Mouse (Mus musculus) cerebellum, adult 8-10 months (tissue): ENCODE results near the gene 4933415A04Rik.

Experiments
- DNase-seq: peaks from one replicate; pipeline ENCODE4 v3.0.0; 2022

The 4933415A04Rik gene

DNA sequence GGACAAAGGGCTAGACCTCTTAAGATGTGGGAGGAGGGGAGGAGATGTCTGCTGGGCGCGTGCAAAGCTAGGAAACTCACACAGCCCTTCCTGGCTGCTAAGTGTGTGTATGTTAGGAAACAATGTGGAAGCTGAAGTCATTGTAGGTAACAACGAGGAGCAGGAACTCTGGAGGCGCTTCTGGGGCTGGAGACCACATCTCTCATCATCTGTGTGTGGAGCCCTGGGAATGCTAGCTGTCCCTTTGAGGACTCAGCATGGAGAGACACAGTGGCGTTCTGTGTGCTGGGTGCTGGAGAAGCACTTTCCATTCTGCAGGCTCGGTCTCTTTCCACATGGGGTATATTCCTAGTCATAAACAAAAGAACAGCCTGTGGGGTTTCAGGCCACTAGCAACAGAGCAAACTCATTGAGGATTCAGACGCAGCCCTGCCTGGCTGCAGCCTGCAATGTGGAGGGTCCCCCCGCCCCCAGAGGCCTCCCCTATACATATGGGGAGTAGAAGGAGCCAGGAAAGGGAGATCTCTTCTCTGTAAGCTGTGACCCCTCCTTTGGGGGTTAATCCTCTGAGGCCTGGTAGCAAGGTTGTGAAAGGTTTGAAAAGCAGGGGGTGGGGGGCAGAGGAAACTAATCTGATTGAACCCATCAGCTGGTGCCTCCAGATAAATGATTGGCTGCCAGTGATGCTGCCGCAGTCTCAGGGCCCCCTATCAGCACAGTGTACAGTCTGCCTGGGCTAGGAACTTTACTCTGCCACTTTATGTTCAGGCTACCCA, 11.3 kb upstream of the 4933415A04Rik start:
- no peak for DNase-seq

DNA sequence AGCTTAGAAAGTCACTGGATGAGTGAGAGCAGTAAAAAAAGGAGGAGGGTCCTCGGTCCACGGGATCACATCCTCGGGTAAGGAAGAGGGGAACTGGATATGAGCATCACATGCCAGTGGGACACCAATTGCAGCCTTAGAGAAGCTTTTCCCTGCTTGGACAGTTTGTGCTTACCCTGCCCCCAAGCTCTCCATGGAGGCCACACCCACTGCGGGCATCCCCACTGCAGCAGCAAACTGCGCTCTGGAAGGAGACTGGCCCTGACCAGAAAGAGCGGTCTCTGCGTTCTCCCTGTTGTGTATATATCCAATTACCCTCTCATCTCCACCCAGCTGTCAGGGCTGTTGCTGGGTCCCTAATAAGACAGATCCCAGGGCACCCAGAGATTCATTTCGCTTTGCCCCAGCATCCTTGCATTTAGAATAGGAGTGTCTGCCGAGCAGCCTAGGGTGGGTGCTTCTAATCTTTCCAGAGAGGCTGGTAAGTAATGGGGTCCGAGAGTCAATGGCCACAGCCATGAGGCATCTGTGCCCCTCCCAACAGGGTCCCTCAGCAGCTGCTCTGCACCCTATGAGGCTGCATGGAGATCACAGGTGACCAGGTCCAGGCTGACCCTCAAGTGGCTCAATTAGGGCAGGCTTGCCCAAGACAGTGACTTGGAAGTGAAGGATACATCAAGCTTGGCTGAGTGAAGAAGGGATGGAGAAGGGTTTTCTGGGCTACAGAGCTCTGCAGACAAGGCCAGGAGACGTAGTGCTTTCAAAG, 8.9 kb upstream of the 4933415A04Rik start:
- DNase-seq, result no peak

DNA sequence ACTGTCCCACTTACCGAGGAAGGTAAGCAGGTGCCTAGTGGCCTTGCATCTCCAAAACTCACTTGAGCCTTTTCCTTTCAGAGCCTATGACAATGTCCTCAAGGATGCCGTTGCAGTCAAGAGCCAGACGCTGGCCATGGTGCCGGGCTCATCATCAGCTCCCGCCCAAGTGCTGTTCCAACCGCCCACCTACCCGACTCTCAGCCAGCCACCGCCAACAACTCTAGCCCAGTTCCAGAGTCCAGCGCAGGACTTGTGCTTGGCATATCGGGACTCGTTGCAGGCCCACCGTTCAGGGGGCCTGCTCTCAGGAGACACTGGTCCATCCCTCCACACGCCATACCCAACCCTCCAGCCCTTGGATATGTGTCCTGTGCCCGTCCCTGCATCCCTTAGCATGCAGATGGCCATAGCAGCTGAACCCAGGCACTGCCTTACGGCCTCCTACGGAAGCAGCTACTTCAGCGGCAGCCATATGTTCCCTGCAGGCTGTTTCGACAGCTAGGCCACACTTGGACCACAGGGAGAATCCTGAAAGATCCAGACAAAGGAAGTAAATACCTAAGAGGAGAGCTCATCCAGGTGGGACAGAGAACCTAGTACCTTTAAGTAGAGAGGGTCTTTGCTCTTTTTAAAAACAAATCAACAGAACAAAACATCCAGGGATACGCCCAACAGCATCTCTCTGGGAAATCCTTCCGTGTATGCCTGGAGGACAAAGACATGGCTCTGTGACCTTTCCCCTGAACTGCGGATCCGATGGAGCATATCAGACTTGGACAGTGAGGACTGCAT, 1.4 kb upstream of the 4933415A04Rik start:
- DNase-seq, result no peak

DNA sequence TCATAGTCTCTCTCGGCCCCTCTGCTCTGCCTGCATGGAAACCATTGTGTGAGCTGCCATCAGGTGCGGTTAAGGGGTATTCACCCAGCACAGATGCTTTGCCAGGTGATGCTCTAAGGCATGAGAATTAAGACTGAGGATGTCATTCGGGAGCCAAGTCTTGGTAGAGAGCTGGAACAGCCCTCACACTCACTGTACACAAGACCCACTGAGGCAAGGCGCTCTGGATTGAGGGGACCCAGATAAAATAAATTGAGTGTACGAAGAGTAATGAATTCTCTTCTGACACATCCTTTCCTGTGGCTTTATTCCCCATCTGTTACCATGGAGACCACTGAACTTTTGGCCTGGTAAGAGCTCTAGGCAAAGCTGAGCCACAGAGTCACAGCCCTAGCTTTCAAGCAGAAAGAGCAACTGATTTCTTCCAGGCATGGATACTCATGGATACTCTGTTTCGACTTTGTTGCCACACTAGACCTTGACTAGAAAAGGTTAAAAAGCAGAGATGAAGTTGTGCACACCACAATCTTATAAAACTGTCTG, 2.8 kb downstream of the 4933415A04Rik start:
- no peak for DNase-seq

DNA sequence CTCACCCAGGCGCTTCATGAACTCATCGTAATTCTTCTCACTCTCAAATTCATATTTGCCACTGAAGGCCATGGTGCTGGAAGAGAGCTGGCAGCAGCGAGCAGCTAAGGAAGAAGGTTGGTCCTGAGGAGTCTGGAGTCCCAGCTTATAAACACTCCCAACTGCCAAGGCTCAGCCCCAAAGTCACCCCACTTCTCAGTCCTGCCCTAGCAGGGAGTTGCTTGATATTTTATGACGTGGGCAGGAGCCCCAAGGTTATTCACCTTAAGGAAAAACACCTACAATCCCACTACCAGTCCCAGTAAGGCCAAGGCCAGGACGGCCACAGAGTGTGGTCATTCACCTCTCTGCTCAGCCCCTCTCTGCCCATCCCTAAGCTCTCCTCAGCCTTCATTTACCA, 14.6 kb downstream of the 4933415A04Rik start, which contains the start of gene Fabp6:
Gene Fabp6, minus strand, starts transcription at position 101 of the 400 bp plus-strand sequence.
- DNase-seq, result no peak

DNA sequence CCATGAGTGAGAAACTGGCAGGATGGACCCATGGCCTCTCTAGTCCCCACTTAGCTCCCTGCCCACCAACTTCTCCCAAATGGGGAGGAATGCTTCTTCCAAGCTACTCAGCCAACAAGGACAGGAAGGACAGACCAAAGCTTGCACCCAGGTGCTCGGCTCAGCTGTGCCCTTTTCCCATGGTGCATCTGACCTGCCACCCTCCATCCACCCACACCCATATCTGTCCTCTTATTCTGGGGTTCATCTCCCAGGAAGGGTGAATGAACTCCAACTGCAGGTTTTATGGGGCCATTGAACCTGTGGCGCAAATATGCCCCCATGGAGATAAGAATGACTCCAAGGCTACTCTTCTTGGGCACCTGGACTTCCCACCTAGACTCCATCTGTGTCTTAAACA, 17.4 kb downstream of the 4933415A04Rik start:
- DNase-seq, result no peak

DNA sequence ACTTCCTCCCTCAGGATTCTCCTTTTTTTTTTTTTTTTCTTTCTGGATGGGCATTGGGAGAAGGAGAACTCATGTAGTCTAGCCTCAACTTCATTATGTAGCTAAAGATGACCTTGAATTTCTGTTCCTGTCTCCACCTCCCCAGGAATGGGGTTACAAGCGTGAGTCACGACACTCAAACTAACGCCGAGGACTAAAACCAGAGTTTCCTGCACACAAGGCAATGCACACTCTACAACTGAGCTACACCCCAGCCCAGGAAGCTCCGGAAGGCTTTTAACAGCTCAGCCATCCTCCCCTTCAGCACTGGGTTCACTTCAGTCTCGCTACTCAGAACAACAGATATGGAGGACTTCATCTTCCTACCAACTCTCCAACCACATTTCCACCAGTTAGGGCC, 18.1 kb downstream of the 4933415A04Rik start:
- no peak for DNase-seq

DNA sequence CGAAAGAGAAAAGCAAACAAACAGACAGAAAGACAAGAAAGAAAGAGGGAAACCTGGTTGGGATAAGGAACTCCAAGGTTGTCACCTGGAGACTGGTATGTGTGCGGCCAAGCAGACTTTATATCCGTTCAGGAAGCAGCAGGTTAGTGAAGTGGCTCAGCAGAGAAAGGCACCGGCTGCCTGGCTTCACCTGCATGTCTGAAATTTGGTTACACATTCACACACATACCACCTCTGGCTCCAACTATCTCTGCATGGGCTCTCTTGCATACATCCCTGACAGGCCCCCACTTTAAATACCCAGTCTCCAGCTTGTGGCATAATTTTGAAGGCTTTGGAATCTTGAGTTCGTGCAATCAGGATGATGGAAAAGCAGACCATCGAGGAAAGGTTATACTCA, 19.0 kb downstream of the 4933415A04Rik start:
- no peak for DNase-seq

DNA sequence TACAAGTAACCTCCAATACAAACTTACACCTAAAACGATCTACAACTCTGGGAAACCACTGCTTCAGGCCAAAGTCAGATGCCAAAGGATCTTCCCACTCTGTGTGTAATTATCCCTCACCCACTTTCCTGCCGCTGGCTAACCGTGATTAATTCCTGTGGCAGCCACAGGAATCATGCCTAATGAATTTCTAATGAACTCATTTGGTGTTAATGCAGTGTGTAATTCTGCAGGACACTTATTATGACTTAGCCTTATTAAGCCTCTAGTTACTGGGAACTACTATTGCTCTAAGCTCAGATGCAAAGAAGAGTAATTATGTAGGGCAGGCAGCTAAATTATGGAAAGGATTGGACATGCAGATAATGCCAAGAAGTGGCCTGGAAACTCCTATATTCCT, 21.6 kb downstream of the 4933415A04Rik start:
- no peak for DNase-seq

DNA sequence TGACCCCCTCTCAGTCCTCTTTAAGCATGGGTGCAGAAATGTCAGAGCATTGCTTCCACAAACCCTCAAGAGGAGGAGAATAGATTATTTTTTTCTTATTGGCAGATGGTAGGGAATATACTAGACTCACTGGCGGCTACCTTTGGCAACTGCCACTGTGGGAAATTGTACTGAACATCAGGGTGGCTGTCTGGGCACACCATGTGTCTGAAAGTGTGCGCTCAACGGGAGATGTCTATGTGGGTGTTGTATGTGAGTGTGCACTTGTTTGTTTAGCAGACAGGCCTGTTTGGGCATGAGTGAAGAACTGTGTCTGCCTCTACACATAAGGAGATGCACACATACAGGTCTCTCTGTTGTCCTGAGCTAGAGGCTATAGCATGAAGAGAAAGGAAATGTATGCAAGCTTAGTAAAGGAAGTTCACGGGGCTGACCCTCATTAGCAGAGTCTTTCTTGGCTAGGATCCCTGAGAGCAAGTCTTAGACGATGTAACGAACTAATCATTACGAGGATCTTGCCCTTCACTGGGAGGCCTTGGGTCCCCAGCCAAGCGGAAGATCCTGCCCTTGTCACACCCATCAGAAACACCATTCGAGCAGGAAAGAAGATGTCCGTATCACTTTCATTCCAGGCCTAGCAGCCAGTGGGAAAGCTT, 23.3 kb downstream of the 4933415A04Rik start:
- no peak for DNase-seq

DNA sequence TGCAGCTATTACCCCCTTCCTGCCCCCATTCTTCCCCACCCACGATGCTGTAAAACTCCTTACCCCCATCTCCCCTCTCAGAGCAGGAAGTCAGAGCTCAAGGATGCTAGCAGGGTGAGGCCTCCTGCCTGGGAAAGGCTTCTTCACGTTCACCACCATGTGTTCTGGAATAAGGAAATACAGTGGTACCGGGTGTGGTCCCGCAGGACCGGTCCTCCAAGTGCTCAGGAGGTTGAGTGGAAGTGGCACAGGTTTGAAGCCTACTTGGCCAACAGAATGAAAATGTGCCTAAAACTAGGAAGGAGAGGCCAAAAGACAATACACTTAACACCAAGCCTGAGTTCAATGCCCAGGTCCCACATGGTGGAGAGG, 23.8 kb downstream of the 4933415A04Rik start:
- no peak for DNase-seq

DNA sequence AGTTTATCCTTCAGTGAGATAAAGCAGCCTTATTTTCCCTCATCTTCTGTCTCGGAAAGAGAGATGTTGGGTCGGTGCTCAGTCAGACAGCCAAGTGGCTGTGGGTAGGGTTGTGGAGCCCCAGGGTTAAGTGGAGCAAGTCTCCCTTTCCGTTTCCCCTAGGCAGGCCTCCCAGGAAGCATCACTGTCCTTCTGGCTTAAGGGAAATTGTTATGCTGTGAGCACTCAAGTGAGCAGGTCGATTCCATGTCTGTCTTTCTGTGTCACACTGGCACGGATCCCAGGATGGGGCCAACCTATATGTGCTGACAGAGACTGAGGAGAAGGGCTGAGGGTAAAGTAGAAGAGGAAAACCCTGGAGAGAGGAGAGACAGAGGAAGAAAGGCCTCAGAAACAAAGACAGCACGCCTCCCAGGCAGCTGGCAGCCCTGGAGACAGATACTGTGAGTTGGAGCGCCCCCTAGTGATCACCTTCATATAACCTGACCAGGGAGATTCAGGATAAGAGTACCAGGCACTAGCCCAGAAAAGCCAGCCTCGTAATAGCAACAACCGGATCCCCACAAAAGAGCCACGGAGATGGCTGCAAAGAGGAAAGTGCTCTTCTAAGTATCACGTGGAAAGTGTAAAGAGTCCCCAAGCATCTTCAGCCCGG, 26.1 kb downstream of the 4933415A04Rik start:
- peak; percentile 86 for DNase-seq

DNA sequence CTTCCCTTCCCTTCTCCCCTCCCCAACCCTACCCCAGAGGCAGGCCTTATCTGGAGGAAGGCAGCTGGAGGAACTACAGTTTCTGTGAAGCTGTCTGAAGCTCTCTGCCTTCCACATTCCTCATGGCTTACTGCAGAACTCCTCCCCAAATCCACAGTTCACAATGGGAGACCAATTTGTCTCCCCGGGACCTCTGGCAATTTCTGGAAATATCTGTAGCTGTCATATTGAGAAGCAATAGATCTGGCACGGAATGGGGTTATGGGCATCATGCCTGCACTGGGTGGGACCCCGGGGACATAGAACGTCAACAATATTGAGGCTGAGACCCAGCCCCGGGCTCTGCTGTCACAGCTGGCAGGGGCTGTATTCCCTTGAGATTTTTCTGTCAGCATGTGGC, 31.1 kb downstream of the 4933415A04Rik start:
- DNase-seq, result no peak

DNA sequence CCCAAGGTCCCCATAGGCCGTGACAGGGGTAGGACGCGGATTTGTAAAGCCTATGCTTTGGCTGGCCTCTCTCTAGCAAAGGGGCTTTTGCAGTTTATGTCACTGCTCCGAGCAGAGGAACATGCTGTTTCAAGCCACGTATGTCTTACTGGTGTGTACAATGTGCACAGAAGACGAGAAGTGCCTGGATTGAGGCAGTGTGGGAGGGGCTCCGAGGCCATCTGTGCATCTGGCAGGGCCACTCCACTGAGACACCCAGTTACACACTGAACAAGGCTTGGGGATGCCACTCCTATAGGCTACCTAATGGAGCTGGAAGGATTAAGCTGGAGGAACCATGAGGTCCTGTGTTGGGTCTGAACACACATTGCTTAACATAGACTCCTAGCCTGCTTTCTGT, 31.6 kb downstream of the 4933415A04Rik start:
- DNase-seq, result no peak

DNA sequence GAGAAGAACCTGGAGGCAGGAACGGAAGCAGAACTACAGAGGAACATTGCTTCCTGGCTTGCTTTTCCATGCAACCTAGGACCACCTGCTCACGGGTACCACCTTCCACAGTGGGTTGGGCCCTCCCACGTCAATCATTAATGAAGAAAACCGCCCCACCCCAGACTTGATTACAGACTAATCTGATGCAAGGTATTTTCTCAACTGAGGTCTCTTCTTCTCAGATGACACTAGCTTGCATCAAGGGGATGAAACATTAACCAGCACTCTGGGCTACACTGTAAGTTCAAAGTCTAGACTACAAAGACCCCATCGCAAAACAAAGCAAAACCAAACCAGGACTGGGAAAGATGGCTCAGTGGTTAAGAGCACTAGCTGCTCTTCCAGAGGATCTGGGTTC, 34.9 kb downstream of the 4933415A04Rik start:
- no peak for DNase-seq

DNA sequence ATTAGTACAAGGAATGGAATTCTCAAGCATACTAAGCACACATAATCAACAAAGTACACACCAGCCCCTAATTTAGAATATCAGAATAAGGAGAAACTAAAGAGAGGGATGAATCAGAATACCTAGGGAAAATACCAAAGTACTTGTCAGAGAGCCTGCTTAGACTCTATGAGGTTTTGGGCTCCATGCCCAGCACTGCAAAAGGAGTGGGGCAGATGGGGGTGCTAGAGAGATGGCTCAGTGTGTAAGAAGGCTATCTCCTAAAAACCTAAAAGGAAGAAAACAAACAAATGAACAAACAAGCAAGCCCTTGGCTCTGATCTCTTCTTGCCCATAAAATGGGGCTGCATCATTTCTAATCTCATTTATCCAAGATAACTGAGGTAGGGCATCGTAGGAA, 37.5 kb downstream of the 4933415A04Rik start:
- no peak for DNase-seq

DNA sequence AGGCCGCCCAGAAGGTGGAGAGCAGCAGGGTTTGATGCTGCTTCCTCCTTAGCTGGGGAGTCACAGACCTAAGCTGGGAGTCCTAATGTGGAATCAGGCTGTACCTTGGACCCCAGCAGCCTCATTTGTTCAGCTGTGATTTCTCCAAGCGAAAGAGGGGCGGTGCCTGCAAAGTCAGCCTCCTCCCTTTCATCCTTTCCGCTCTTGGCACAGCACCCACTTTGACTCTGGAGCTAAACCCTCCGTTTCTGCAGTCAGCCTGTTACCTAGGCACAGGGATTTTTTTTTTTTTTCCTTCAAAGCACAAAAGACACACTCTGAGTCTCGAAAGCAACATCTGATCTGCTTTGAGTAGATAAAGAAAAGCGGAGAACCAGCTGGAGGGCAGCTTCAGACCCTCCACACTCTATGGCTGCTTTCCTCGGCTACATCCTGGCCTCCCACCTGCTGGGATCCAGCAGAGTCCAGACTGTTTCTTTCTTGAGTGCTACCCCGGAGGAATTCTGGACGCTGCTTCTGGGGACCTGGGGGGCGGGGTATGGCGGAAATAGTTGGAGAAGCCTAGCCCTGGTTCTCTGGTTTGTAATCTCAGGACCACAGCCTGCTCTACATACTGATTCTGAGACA, 39.6 kb downstream of the 4933415A04Rik start:
- DNase-seq, result peak; percentile 43

DNA sequence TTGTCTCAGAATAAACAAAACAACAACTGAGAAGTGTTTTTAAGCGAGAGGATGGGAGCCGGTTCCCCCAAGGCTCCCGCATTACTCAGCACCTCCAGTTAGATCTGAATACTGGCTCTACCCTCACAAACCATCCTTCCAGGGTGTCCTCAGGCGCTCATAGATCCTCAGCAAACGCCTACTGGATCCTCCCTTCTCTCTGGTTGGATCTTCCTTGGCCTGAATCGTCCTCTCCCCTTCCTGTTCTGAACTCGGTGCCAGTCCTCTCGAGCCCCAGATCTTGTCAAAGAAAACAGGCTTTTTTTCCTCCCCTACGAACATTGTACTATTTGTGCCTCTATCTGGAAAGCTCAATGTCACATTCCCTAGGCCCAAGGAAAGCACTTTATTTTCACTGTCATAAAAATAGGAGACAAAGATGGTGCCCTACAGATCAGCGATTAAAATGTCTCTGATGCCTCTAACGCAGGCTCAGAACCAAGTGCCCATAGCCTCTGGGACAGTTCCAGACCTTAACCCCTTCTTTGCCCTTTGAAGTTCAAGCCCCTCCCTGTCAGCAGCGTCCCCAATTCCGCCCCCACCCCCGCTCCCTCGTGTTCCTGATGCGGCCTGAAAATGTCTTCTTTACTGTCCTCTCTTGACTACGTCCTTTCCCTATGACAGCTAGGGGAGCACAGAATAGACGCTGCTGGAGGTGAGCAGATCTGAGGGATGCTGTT, 40.2 kb downstream of the 4933415A04Rik start:
- DNase-seq, result no peak

DNA sequence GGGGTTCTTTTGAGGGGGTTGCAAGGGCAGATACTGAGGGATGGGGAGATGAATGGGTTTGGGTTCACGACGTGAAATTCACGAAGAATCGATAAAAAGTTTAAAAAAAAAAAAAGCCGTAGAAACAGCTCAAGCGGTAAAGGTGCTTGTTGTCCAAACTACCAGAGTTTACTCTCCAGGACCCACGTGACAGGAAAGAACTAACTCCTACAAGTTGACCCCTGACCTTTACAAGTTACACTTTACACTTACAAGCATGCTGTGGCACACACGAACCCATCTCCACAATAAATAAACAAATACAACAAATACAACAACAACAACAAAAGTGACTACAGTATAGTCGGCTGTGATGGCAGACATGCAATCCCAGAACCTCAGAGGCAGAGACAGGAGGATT, 44.8 kb downstream of the 4933415A04Rik start:
- DNase-seq, result no peak

DNA sequence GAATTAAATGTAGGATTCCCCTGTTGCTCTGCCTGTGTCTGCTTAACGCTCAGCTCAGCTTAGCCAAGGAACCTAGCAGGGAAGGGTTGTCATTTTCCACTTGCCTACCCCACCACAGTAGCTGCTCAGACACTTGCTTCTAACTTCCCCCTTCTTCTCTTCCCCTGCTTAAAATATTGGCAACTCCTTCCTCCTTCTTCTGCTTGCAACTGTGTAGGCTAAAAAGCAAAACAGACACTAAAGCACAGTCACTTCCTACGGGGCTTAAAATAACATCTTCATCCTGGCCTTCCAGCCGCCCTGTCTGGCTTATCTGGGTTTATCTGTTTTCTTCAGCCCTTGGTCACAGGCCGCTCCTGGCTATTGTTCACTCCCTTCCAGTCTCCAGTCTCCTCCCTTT, 45.7 kb downstream of the 4933415A04Rik start:
- DNase-seq, result no peak

DNA sequence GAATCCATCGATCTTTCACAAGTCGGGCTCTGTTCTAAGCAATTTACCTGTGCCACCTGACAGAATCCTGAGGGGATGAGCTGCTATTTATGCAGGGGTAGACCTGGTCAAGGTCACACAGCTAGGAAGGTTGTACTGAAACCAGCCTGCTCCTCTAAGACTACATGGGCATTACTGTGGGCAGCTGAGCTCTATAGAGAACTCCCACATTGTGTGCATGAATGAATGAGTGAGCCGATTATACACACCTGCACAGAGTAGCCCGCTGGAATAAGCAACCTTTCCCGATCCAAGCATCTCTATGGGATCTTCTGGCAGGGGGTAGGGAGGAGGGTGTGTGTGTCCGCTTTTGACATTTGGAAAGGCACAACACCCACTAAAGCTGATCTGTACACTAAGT, 46.3 kb downstream of the 4933415A04Rik start:
- DNase-seq, result no peak
